Mouse (Mus musculus) midbrain, embryonic 11.5 days (tissue): Measurements from ENCODE around the gene Polr2a. TPM values are rescaled to one million over a fixed set of nuclear protein-coding genes. Genes with fewer than 3 reads are reported as not detected.

Source experiments
- ATAC-seq: fragments of 200-750 bp; cut with Nextera tagmentation; 2 replicates; pipeline ENCODE4 v1.8.0; 2017; ENCODE audit warnings: moderate TSS enrichment, moderate library complexity; ENCODE audit not compliant: low FRiP score
- DNase-seq: peaks from one replicate; pipeline ENCODE4 v3.0.0; 2015; ENCODE audit warnings: low spot score; ENCODE audit errors: missing footprints
- H3K27ac ChIP-seq: fragments of 300-500 bp; sonication (generic); 2 replicates; pipeline ENCODE4 v1.5.1; 2014; ENCODE audit warnings: low read depth, low read length
- H3K27me3 ChIP-seq: fragments of 300-500 bp; sonication (generic); 2 replicates; pipeline ENCODE4 v1.6.1; 2014; ENCODE audit warnings: mild to moderate bottlenecking, low read length, moderate library complexity, mixed read lengths; ENCODE audit not compliant: control insufficient read depth, insufficient read depth
- H3K36me3 ChIP-seq: fragments of 300-500 bp; sonication (generic); 2 replicates; pipeline ENCODE4 v1.6.1; 2014; ENCODE audit warnings: mild to moderate bottlenecking, low read length, moderate library complexity, mixed read lengths; ENCODE audit not compliant: control insufficient read depth, insufficient read depth
- H3K4me1 ChIP-seq: fragments of 300-500 bp; sonication (generic); 2 replicates; pipeline ENCODE4 v1.6.1; 2014; ENCODE audit warnings: low read length; ENCODE audit not compliant: control insufficient read depth, insufficient read depth
- H3K4me2 ChIP-seq: fragments of 300-500 bp; sonication (generic); 2 replicates; pipeline ENCODE4 v1.6.1; 2014; ENCODE audit warnings: mild to moderate bottlenecking, moderate library complexity
- H3K4me3 ChIP-seq: fragments of 300-500 bp; sonication (generic); 2 replicates; pipeline ENCODE4 v1.5.1; 2014; ENCODE audit warnings: low read depth, low read length
- H3K9ac ChIP-seq: fragments of 300-500 bp; sonication (generic); 2 replicates; pipeline ENCODE4 v1.6.1; 2014; ENCODE audit warnings: low read length
- H3K9me3 ChIP-seq: fragments of 300-500 bp; sonication (generic); 2 replicates; pipeline ENCODE4 v1.6.1; 2016; ENCODE audit warnings: low read length; ENCODE audit not compliant: control insufficient read depth
- WGBS: fragments of 180-500 bp; shearing (Covaris S2); extraction: QIAGEN DNeasy Blood & Tissue Kit; methylation state at CpG from one replicate; pipeline ENCODE4 v1.1.7; 2014; 5-methylcytosine and 5-hydroxymethylcytosine counted together
- polyA plus RNA-seq: library from polyadenylated mRNA; unstranded; fragments of >200 nt; fragmentation: Nextera tagmentation; extraction: Ambion mirVana; gene quantifications from 2 replicates; pipeline ENCODE4 v1.2.1, GENCODE M21; 2014

Gene Polr2a
- polyA plus RNA-seq, 1 experiment from 2014 or later, result 54.1 TPM

- ATAC-seq (peak; percentile 50; the same call in 1 of the 2 replicates), DNase-seq (peak; percentile 89)
- 2% methylated on average over 38 of the region's 41 CpGs for WGBS
- H3K27me3 ChIP-seq, result no peaks in the 10 kb centered on the region
- peak within 1 kb of the TSS; percentile 32 for H3K4me3 ChIP-seq
- H3K27ac ChIP-seq, result no peak within 1 kb of the TSS
- no peaks in the 10 kb centered on the region for H3K36me3 ChIP-seq
- H3K4me2 ChIP-seq, result peak within 1 kb of the TSS; percentile 65
- H3K9me3 ChIP-seq, result no peaks in the 10 kb centered on the region
- peaks cover 5% of the 10 kb centered on the region; the same call in 1 of the 2 replicates for H3K4me1 ChIP-seq
- H3K9ac ChIP-seq, result peak within 1 kb of the TSS; percentile 65
Measured at GRCm38 (mm10) chr11:69695361-69696181, 62.9 kb downstream of the Polr2a start, which contains the start of the genes Tnfsf12 and Tnfsfm13. TSS of gene Tnfsf12 (minus strand) at chr11:69695849. TSS of gene Tnfsfm13 (minus strand) at chr11:69696098.

- H3K9ac ChIP-seq, result peak overlapping the region; percentile 65
Measured at GRCm38 (mm10) chr11:69695046-69695360, 63.4 kb downstream of the Polr2a start.

GRCm38 (mm10) chr11:69693421-69693965 is 64.9 kb downstream of the Polr2a start:
- no peak overlapping the region for H3K27ac ChIP-seq
- no peak overlapping the region for H3K9ac ChIP-seq
- DNase-seq (peak; percentile 35), ATAC-seq (no peak)
- H3K4me1 ChIP-seq, result peaks cover 5% of the 10 kb centered on the region; the same call in 1 of the 2 replicates
- H3K36me3 ChIP-seq, result no peaks in the 10 kb centered on the region
- H3K27me3 ChIP-seq, result no peaks in the 10 kb centered on the region
- no peak overlapping the region for H3K4me3 ChIP-seq
- WGBS, result 61% methylated on average over 11 of the region's 11 CpGs
- no peak overlapping the region for H3K4me2 ChIP-seq
- H3K9me3 ChIP-seq, result no peaks in the 10 kb centered on the region

More at GRCm38 (mm10) chr11:69695046-69695360, 63.4 kb downstream of the Polr2a start:
- WGBS, result 38% methylated on average over 6 of the region's 6 CpGs
- H3K27ac ChIP-seq, result no peak overlapping the region
- no peaks in the 10 kb centered on the region for H3K27me3 ChIP-seq
- H3K9me3 ChIP-seq, result no peaks in the 10 kb centered on the region
- no peaks in the 10 kb centered on the region for H3K36me3 ChIP-seq
- H3K4me1 ChIP-seq, result peaks cover 5% of the 10 kb centered on the region; the same call in 1 of the 2 replicates
- H3K4me3 ChIP-seq, result peak overlapping the region; percentile 32
- H3K4me2 ChIP-seq, result peak overlapping the region; percentile 65
- DNase-seq, result no peak
- no peak for ATAC-seq

- Histone ChIP-seq H3K27me3 (no peaks in the 10 kb centered on the region), H3K27ac (no peak overlapping the region), H3K9ac (no peak overlapping the region), H3K4me1 (peaks cover 5% of the 10 kb centered on the region; the same call in 1 of the 2 replicates), H3K4me2 (no peak overlapping the region), H3K4me3 (no peak overlapping the region), H3K9me3 (no peaks in the 10 kb centered on the region), H3K36me3 (no peaks in the 10 kb centered on the region)
- WGBS, result 83% methylated on average over 6 of the region's 6 CpGs
- DNase-seq (peak; percentile 21), ATAC-seq (no peak)
Measured at GRCm38 (mm10) chr11:69692863-69693262, 65.6 kb downstream of the Polr2a start.

- no peaks in the 10 kb centered on the region for H3K36me3 ChIP-seq
- H3K4me3 ChIP-seq, result no peak overlapping the region
- H3K4me1 ChIP-seq, result peaks cover 5% of the 10 kb centered on the region; the same call in 1 of the 2 replicates
- WGBS, result 85% methylated on average over 9 of the region's 9 CpGs
- H3K9me3 ChIP-seq, result no peaks in the 10 kb centered on the region
- ATAC-seq, result no peak
- no peak for DNase-seq
- H3K4me2 ChIP-seq, result no peak overlapping the region
- H3K27me3 ChIP-seq, result no peaks in the 10 kb centered on the region
- H3K9ac ChIP-seq, result no peak overlapping the region
- no peak overlapping the region for H3K27ac ChIP-seq
Measured at GRCm38 (mm10) chr11:69692196-69692811, 66.1 kb downstream of the Polr2a start.

- DNase-seq, result no peak
- Histone ChIP-seq H3K36me3 (no peaks in the 10 kb centered on the region), H3K4me1 (0 out of 2 replicates have a peak, but pooled peaks cover 3% of the 10 kb centered on the region), H3K4me3 (no peak overlapping the region), H3K9ac (no peak overlapping the region), H3K27me3 (no peaks in the 10 kb centered on the region), H3K9me3 (no peaks in the 10 kb centered on the region), H3K4me2 (no peak overlapping the region), H3K27ac (no peak overlapping the region)
- ATAC-seq, result no peak
- 91% methylated on average over 1 of the region's 1 CpGs for WGBS
Measured at GRCm38 (mm10) chr11:69689891-69690290, 68.5 kb downstream of the Polr2a start.

GRCm38 (mm10) chr11:69687061-69687460 is 71.4 kb downstream of the Polr2a start:
- H3K36me3 ChIP-seq, result no peaks in the 10 kb centered on the region
- no peak overlapping the region for H3K9ac ChIP-seq
- H3K27ac ChIP-seq, result no peak overlapping the region
- no peaks in the 10 kb centered on the region for H3K9me3 ChIP-seq
- H3K4me3 ChIP-seq, result no peak overlapping the region
- no peak overlapping the region for H3K4me2 ChIP-seq
- H3K4me1 ChIP-seq, result 0 out of 2 replicates have a peak, but pooled peaks cover 5% of the 10 kb centered on the region
- DNase-seq (peak; percentile 45), ATAC-seq (no peak)
- no peaks in the 10 kb centered on the region for H3K27me3 ChIP-seq
- 68% methylated on average over 5 of the region's 5 CpGs for WGBS

- peak; percentile 81 for DNase-seq
- no peaks in the 10 kb centered on the region for H3K9me3 ChIP-seq
- no peak overlapping the region for H3K4me3 ChIP-seq
- H3K4me2 ChIP-seq, result no peak overlapping the region
- 0 out of 2 replicates have a peak overlapping the region, but pooled peaks have one; percentile 24 for H3K9ac ChIP-seq
- H3K4me1 ChIP-seq, result 0 out of 2 replicates have a peak, but pooled peaks cover 5% of the 10 kb centered on the region
- 15% methylated on average over 4 of the region's 4 CpGs for WGBS
- no peak overlapping the region for H3K27ac ChIP-seq
- no peak for ATAC-seq
- H3K36me3 ChIP-seq, result no peaks in the 10 kb centered on the region
- no peaks in the 10 kb centered on the region for H3K27me3 ChIP-seq
Measured at GRCm38 (mm10) chr11:69686377-69686776, 72.1 kb downstream of the Polr2a start.
